Mouse (Mus musculus) midbrain, embryonic 14.5 days (tissue): Measurements from ENCODE around the gene Klk10. TPM values are rescaled to one million over a fixed set of nuclear protein-coding genes. Genes with fewer than 3 reads are reported as not detected.

ENCODE experiments used
- ATAC-seq: fragments of 200-750 bp; cut with Nextera tagmentation; 2 replicates; pipeline ENCODE4 v1.8.0; 2017; ENCODE audit warnings: moderate number of reproducible peaks, moderate library complexity; ENCODE audit not compliant: low FRiP score, low TSS enrichment
- DNase-seq: peaks from one replicate; pipeline ENCODE4 v3.0.0-alpha.2; 2015
- H3K27ac ChIP-seq: fragments of 300-500 bp; sonication (generic); replicated peaks from 2 replicates; pipeline ENCODE4 v1.5.1; 2014; ENCODE audit warnings: mild to moderate bottlenecking, low read depth, low read length, moderate library complexity
- H3K27me3 ChIP-seq: fragments of 300-500 bp; sonication (generic); 2 replicates; pipeline ENCODE4 v1.6.1; 2014; ENCODE audit warnings: low read length, control low read depth, mixed read lengths; ENCODE audit not compliant: control insufficient read depth, insufficient read depth
- H3K36me3 ChIP-seq: fragments of 300-500 bp; sonication (generic); 2 replicates; pipeline ENCODE4 v1.6.1; 2014; ENCODE audit warnings: low read length, control low read depth; ENCODE audit not compliant: control insufficient read depth, insufficient read depth
- H3K4me1 ChIP-seq: fragments of 300-500 bp; sonication (generic); 2 replicates; pipeline ENCODE4 v1.6.1; 2014; ENCODE audit warnings: mild to moderate bottlenecking, antibody characterized with exemption, low read length, control low read depth; ENCODE audit not compliant: control insufficient read depth, insufficient read depth
- H3K4me2 ChIP-seq: fragments of 300-500 bp; sonication (generic); 2 replicates; pipeline ENCODE4 v1.6.1; 2014; ENCODE audit warnings: mild to moderate bottlenecking, low read length, moderate library complexity
- H3K4me3 ChIP-seq: fragments of 300-500 bp; sonication (generic); replicated peaks from 2 replicates; pipeline ENCODE4 v1.5.1; 2014; ENCODE audit warnings: low read depth, low read length
- H3K9ac ChIP-seq: fragments of 300-500 bp; sonication (generic); replicated peaks from 2 replicates; pipeline ENCODE4 v1.6.1; 2014; ENCODE audit warnings: mild to moderate bottlenecking, low read length, moderate library complexity
- H3K9me3 ChIP-seq: fragments of 300-500 bp; sonication (generic); 2 replicates; pipeline ENCODE4 v1.6.1; 2016; ENCODE audit warnings: low read length, control low read depth, mixed read lengths; ENCODE audit not compliant: control insufficient read depth
- WGBS: fragments of 180-500 bp; shearing (Covaris S2); extraction: QIAGEN DNeasy Blood & Tissue Kit; methylation state at CpG from one replicate; pipeline ENCODE4 v1.1.7; 2014; 5-methylcytosine and 5-hydroxymethylcytosine counted together
- polyA plus RNA-seq: library from polyadenylated mRNA; unstranded; fragments of >200 nt; fragmentation: Nextera tagmentation; extraction: Ambion mirVana; gene quantifications from 2 replicates; pipeline ENCODE4 v1.2.1, GENCODE M21; 2014

Gene Klk10
- polyA plus RNA-seq, 1 experiment from 2014 or later: not detected

- peak overlapping the region; percentile 22 for H3K4me3 ChIP-seq
- H3K4me2 ChIP-seq: peak overlapping the region; percentile 61
- no peaks in the 10 kb centered on the region for H3K9me3 ChIP-seq
- 6% methylated on average over 36 of the region's 36 CpGs for WGBS
- ATAC-seq: peak; percentile 64; the same call in 1 of the 2 replicates
- peaks cover 3% of the 10 kb centered on the region; the same call in 1 of the 2 replicates for H3K4me1 ChIP-seq
- H3K27ac ChIP-seq: no peak overlapping the region
- peak; percentile 88 for DNase-seq
- 0 out of 2 replicates have a peak, but pooled peaks cover 4% of the 10 kb centered on the region for H3K27me3 ChIP-seq
- no peaks in the 10 kb centered on the region for H3K36me3 ChIP-seq
- H3K9ac ChIP-seq: 0 out of 2 replicates have a peak overlapping the region, but pooled peaks have one; percentile 32
Measured at GRCm38 (mm10) chr7:43782275-43783265, 1.7 kb downstream of the Klk10 start.

GRCm38 (mm10) chr7:43785286-43785685 lies 4.5 kb downstream of the Klk10 start:
- no peaks in the 10 kb centered on the region for H3K36me3 ChIP-seq
- no peak overlapping the region for H3K27ac ChIP-seq
- ATAC-seq: no peak
- peak; percentile 27 for DNase-seq
- H3K9me3 ChIP-seq: no peaks in the 10 kb centered on the region
- WGBS: 95% methylated on average over 1 of the region's 1 CpGs
- H3K27me3 ChIP-seq: 0 out of 2 replicates have a peak, but pooled peaks cover 4% of the 10 kb centered on the region
- peaks cover 3% of the 10 kb centered on the region; the same call in 1 of the 2 replicates for H3K4me1 ChIP-seq
- H3K9ac ChIP-seq: no peak overlapping the region
- no peak overlapping the region for H3K4me3 ChIP-seq
- H3K4me2 ChIP-seq: no peak overlapping the region

DNA sequence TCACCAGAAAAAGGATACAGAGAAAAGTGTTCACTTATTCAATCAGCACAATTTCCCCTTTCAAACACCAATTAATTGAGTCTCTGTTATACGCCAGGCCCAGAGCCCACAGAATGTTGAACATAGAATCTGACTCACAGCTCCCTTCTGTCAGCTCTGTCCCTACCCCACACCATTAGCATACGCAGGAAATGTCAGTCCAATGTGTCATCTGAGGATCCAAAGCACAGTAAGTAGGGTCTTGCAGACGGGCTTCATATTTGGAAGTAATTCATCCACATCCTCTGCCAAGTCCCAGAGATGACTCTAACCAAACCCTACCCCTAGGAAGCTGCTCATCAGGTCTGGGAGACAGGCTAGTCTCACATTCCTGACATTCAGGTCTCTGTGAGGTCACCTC lies 7.3 kb downstream of the Klk10 start:
- 87% methylated on average over 3 of the region's 3 CpGs for WGBS

GRCm38 (mm10) chr7:43789295-43789694 lies 8.5 kb downstream of the Klk10 start:
- DNase-seq: no peak
- no peak overlapping the region for H3K27ac ChIP-seq
- no peak overlapping the region for H3K4me2 ChIP-seq
- ATAC-seq: no peak
- H3K9me3 ChIP-seq: no peaks in the 10 kb centered on the region
- H3K27me3 ChIP-seq: no peaks in the 10 kb centered on the region
- H3K4me1 ChIP-seq: no peaks in the 10 kb centered on the region
- H3K9ac ChIP-seq: no peak overlapping the region
- H3K4me3 ChIP-seq: no peak overlapping the region
- WGBS: 81% methylated on average over 2 of the region's 2 CpGs
- no peaks in the 10 kb centered on the region for H3K36me3 ChIP-seq

More for the DNA sequence above, 7.3 kb downstream of the Klk10 start:
- Histone ChIP-seq H3K9ac (no peak overlapping the region), H3K36me3 (no peaks in the 10 kb centered on the region), H3K9me3 (no peaks in the 10 kb centered on the region), H3K4me2 (no peak overlapping the region), H3K27ac (no peak overlapping the region), H3K4me3 (no peak overlapping the region), H3K4me1 (no peaks in the 10 kb centered on the region), H3K27me3 (0 out of 2 replicates have a peak, but pooled peaks cover 1% of the 10 kb centered on the region)
- no peak for DNase-seq
- no peak for ATAC-seq

DNA sequence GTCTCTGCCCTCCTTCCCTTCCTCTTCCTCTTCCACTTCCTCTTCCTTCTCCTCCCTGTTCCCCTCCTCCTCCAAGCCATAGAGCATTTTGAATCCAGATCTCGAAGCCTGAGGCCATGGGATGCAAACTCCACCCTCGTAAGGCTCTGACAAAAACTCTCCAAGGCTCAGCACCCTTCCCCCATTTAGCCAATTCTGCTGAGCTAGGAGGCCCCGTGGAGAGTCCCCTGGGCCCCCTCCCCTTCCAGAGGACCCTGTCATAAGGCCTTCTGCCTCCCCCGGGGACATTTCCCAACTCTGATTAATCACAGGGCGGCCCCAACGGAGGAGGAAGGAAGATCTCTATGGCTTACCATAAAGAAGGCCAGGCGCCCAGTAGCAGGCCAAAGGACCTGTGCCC lies 10.8 kb downstream of the Klk10 start, which contains the start of gene Klk9:
Gene Klk9 (plus strand): TSS at position 301 of the 400 bp plus-strand sequence.
- no peak within 1 kb of the TSS for H3K4me2 ChIP-seq
- 79% methylated on average over 7 of the region's 7 CpGs for WGBS
- no peaks in the 10 kb centered on the region for H3K9me3 ChIP-seq
- no peak within 1 kb of the TSS for H3K9ac ChIP-seq
- no peaks in the 10 kb centered on the region for H3K36me3 ChIP-seq
- ATAC-seq (no peak), DNase-seq (no peak)
- 0 out of 2 replicates have a peak, but pooled peaks cover 3% of the 10 kb centered on the region for H3K4me1 ChIP-seq
- peaks cover 12% of the 10 kb centered on the region; the same call in 1 of the 2 replicates for H3K27me3 ChIP-seq
- H3K27ac ChIP-seq: no peak within 1 kb of the TSS
- no peak within 1 kb of the TSS for H3K4me3 ChIP-seq

GRCm38 (mm10) chr7:43796355-43796754 lies 15.5 kb downstream of the Klk10 start:
- Histone ChIP-seq H3K9ac (peak overlapping the region; percentile 50; the same call in 1 of the 2 replicates), H3K4me2 (peak overlapping the region; percentile 75), H3K9me3 (no peaks in the 10 kb centered on the region), H3K4me1 (0 out of 2 replicates have a peak, but pooled peaks cover 5% of the 10 kb centered on the region), H3K27ac (no peak overlapping the region), H3K4me3 (peak overlapping the region; percentile 43), H3K27me3 (peaks cover 28% of the 10 kb centered on the region), H3K36me3 (no peaks in the 10 kb centered on the region)
- no peak for ATAC-seq
- 6% methylated on average over 8 of the region's 8 CpGs for WGBS
- DNase-seq: peak; percentile 13

DNA sequence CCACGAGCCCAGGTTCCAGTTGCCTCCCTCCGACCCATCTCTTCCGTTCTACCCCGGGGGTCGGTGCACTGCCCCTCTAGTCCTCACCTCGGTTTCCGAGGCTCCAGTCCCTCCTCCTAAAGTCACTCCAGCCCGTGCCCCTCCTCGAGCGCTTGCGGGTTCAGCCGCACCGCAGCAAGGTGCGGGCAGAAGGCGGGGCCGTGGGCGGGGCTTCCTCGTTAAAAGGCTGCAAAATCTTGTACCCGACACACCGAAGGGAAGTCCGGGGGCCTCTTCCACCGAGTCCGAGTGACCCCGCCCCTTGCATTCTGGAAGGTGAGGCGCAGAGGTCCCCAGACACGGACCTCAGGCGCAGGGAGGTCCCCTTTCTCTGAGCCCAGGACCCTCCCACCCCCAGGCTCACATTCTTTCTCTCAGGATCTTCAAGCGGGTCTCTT lies 16.5 kb downstream of the Klk10 start, which contains the start of gene Klk8:
Gene Klk8 (plus strand): TSS at position 245 of the 437 bp plus-strand sequence.
- Histone ChIP-seq H3K4me3 (peak within 1 kb of the TSS; percentile 43), H3K4me1 (0 out of 2 replicates have a peak, but pooled peaks cover 5% of the 10 kb centered on the region), H3K27ac (no peak within 1 kb of the TSS), H3K4me2 (peak within 1 kb of the TSS; percentile 75), H3K9me3 (no peaks in the 10 kb centered on the region), H3K9ac (peak within 1 kb of the TSS; percentile 50), H3K36me3 (no peaks in the 10 kb centered on the region), H3K27me3 (peaks cover 28% of the 10 kb centered on the region)
- DNase-seq (peak; percentile 52), ATAC-seq (0 out of 2 replicates have a peak, but pooled peaks have one; percentile 24)
- under 1% methylated on average over 28 of the region's 28 CpGs for WGBS

DNA sequence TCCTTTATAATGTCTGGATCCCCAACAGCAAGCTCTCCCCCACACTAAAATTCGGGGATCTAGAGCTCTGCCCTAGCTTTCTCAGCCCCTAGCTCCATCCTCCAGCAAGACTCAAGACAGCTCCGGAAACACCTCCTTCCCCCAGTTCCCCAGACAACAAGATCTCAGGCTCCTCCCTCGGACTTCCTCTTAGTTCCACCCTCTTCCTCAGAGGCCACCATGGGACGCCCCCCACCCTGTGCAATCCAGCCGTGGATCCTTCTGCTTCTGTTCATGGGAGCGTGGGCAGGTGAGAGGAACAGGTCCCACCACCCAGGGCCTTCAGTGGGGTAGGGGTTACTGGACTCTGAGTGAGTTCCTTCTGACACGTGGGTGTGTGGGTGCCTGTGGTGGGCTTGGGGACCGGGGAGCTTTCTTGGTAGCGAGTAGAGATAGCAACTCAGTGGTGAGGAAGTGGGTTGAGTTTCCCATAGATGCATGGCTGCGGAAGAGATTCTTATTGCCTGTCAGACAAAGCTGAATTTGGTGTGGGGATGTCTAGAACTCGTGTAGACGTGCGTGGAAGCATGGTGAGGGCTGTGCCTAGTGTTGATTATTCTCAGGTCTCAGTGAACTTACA lies 17.1 kb downstream of the Klk10 start:
- peaks cover 28% of the 10 kb centered on the region for H3K27me3 ChIP-seq
- H3K4me2 ChIP-seq: peak overlapping the region; percentile 75
- ATAC-seq (0 out of 2 replicates have a peak, but pooled peaks have one; percentile 22), DNase-seq (peak; percentile 8)
- no peak overlapping the region for H3K9ac ChIP-seq
- H3K27ac ChIP-seq: no peak overlapping the region
- 39% methylated on average over 13 of the region's 13 CpGs for whole genome bisulfite sequencing
- H3K4me1 ChIP-seq: 0 out of 2 replicates have a peak, but pooled peaks cover 5% of the 10 kb centered on the region
- H3K9me3 ChIP-seq: no peaks in the 10 kb centered on the region
- H3K4me3 ChIP-seq: peak overlapping the region; percentile 43
- H3K36me3 ChIP-seq: no peaks in the 10 kb centered on the region
